In the genomic region with DNA sequence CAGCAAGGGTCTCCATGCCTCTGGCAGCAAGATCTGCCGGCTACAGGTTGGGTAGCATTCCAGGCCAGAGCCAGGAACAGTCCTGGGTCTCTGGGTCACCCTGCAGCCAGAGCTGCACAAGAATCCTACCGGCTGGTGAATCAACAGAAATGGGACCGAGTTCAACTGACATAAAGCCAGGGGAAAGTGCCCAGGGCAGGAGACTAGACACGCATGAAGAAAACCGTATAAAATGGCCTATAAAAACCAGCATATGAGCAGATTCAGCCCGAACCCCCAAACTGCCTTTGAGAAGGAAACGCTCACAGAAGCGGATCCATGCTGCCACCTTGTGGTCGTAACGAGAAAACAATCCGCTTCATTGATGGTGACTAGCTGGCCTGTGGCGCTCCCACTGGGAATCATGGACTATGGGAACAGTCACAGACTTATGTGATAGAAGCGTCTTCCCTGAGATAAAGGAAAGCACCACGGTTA, we compare ENCODE assay signal across 7 mouse cellular contexts. TPM values are rescaled to one million over a fixed set of nuclear protein-coding genes. Genes with fewer than 3 reads are reported as not detected.
DNase-seq lines count a peak whose midpoint lies in the region; ATAC-seq lines count a peak whose summit lies in the region.

No protein-coding gene starts in this region.

- H3K36me3 ChIP-seq in intestine, embryonic 14.5 days (ENCODE audit: control insufficient read depth, insufficient read depth, low read length), result no peaks in the 10 kb centered on the region

- DNase-seq in adrenal gland, postnatal 14 days, result peak; percentile 84
- peak; percentile 90 for DNase-seq in embryo, embryonic 11 days
- peak; percentile 42 for DNase-seq in gastrocnemius, postnatal 25 days
- DNase-seq in intestine, embryonic 14.5 days (ENCODE audit: low spot score), result peak; percentile 91
- peak; percentile 83 to 91 for DNase-seq in left cerebral cortex, postnatal 10 days (ENCODE audit: extremely low spot score in 1 of 2, low spot score in 2 of 2)
- DNase-seq in right cerebral cortex, postnatal 10 days (ENCODE audit: low spot score in 2 of 2), result peak; percentile 92 to 93

- peak overlapping the region; percentile 42 for H3K4me2 ChIP-seq in intestine, embryonic 14.5 days (ENCODE audit: low read length)

- no peaks in the 10 kb centered on the region for H3K27me3 ChIP-seq in intestine, embryonic 14.5 days (replicated peaks; ENCODE audit: control insufficient read depth, insufficient read depth, low read length)

- ATAC-seq in intestine, embryonic 14.5 days (replicated peaks; ENCODE audit: low FRiP score, low TSS enrichment, low read depth), result peak; percentile 34; the same call in 1 of the 2 replicates
- ATAC-seq in megakaryocyte progenitor cell, adult 5-6 weeks (replicated peaks; ENCODE audit: poor library complexity), result peak; percentile 94

- H3K9me3 ChIP-seq in intestine, embryonic 14.5 days (ENCODE audit: control insufficient read depth, low read length), result no peaks in the 10 kb centered on the region

- H3K9ac ChIP-seq in intestine, embryonic 14.5 days (ENCODE audit: low read length), result peak overlapping the region; percentile 36; the same call in 1 of the 2 replicates

- no peak overlapping the region for H3K27ac ChIP-seq in intestine, embryonic 14.5 days (ENCODE audit: low read depth)

- 3% methylated on average over 14 of the region's 14 CpGs for WGBS in intestine, embryonic 14.5 days

- H3K4me1 ChIP-seq in intestine, embryonic 14.5 days (replicated peaks; ENCODE audit: control insufficient read depth, insufficient read depth, low read length), result no peaks in the 10 kb centered on the region

- H3K4me3 ChIP-seq in intestine, embryonic 14.5 days (ENCODE audit: low read depth, low read length), result no peak overlapping the region

- intact Hi-C loops in left cerebral cortex, postnatal 10 days (cut with DNase I), result loop anchor here (2.0 to 5.0 kb wide), 4 partner anchors 39 to 461 kb away; a partner anchor contains a TSS

RNA-seq across cellular contexts. Expression of a gene that starts 15.4 kb away (rescaled TPM):
- total RNA-seq in adrenal gland, postnatal 14 days (2021), result 1.1 and 1.3 TPM in 2 replicates
- total RNA-seq in gastrocnemius, postnatal 25 days (2021), result 1 to 10 TPM in 1 of 2 experiments, under 1 TPM in 1; 0.87 to 2.3 TPM
- polyA plus RNA-seq in intestine, embryonic 14.5 days (2014; fragmentation: Nextera tagmentation; extraction: Ambion mirVana), result 0.57 and 0.66 TPM in 2 replicates
- total RNA-seq in left cerebral cortex, postnatal 10 days (2021), result 10 to 100 TPM in 1 of 2 experiments, 1 to 10 TPM in 1; 7.9 to 12.9 TPM
- total RNA-seq in megakaryocyte progenitor cell, adult 5-6 weeks (2015), result not detected in 2 replicates
- total RNA-seq in megakaryocyte progenitor cell, adult 5-6 weeks (2017), result not detected in 2 replicates

RNA-seq across cellular contexts. Expression of a gene that starts 30.0 kb away (rescaled TPM):
- total RNA-seq in adrenal gland, postnatal 14 days (2021), result 54.2 and 55.0 TPM in 2 replicates
- 10 to 100 TPM; 51.0 to 53.6 TPM for total RNA-seq in gastrocnemius, postnatal 25 days (2021)
- polyA plus RNA-seq in intestine, embryonic 14.5 days (2014; fragmentation: Nextera tagmentation; extraction: Ambion mirVana), result 111 and 117 TPM in 2 replicates
- total RNA-seq in left cerebral cortex, postnatal 10 days (2021), result 10 to 100 TPM; 52.4 to 54.4 TPM
- 22.7 and 28.3 TPM in 2 replicates for total RNA-seq in megakaryocyte progenitor cell, adult 5-6 weeks (2015)
- 10.3 and 14.1 TPM in 2 replicates for total RNA-seq in megakaryocyte progenitor cell, adult 5-6 weeks (2017)

RNA-seq across cellular contexts. Expression of a gene that starts 30.0 kb away (rescaled TPM):
- 48.6 and 51.0 TPM in 2 replicates for total RNA-seq in adrenal gland, postnatal 14 days (2021)
- 10 to 100 TPM; 14.5 to 15.3 TPM for total RNA-seq in gastrocnemius, postnatal 25 days (2021)
- 90.5 and 106 TPM in 2 replicates for polyA plus RNA-seq in intestine, embryonic 14.5 days (2014; fragmentation: Nextera tagmentation; extraction: Ambion mirVana)
- total RNA-seq in left cerebral cortex, postnatal 10 days (2021), result 10 to 100 TPM; 44.8 to 45.9 TPM
- total RNA-seq in megakaryocyte progenitor cell, adult 5-6 weeks (2015), result 39.7 and 43.1 TPM in 2 replicates
- total RNA-seq in megakaryocyte progenitor cell, adult 5-6 weeks (2017), result 48.3 and 51.4 TPM in 2 replicates

RNA-seq across cellular contexts. Expression of a gene that starts 39.7 kb away (rescaled TPM):
- total RNA-seq in adrenal gland, postnatal 14 days (2021), result 0.08 TPM in 1 of 2 replicates, not detected in the other
- total RNA-seq in gastrocnemius, postnatal 25 days (2021), result not detected
- polyA plus RNA-seq in intestine, embryonic 14.5 days (2014; fragmentation: Nextera tagmentation; extraction: Ambion mirVana), result 0.12 and 0.16 TPM in 2 replicates
- under 1 TPM; 0.36 to 0.61 TPM for total RNA-seq in left cerebral cortex, postnatal 10 days (2021)
- not detected in 2 replicates for total RNA-seq in megakaryocyte progenitor cell, adult 5-6 weeks (2015)
- total RNA-seq in megakaryocyte progenitor cell, adult 5-6 weeks (2017), result not detected in 2 replicates

Comparison
In these comparisons a context has a peak if more than half of its experiments do, and no peak if none do; other contexts are left out.
1. DNase-seq: peak in every context shown above with its lines; median percentile 92 in right cerebral cortex, postnatal 10 days; 91 in intestine, embryonic 14.5 days; 90 in embryo, embryonic 11 days; 87 in left cerebral cortex, postnatal 10 days; 84 in adrenal gland, postnatal 14 days; 42 in gastrocnemius, postnatal 25 days.